Mouse (Mus musculus) urinary bladder, postnatal 14 days (tissue): ENCODE results near the gene Pygb.
A peak's percentile ranks its signal among the peaks of the same experiment; 100 is the strongest.

Experiments used
- DNase-seq: peaks from one replicate; pipeline ENCODE4 v3.0.0; 2021; ENCODE audit warnings: low spot score

Gene Pygb

DNA sequence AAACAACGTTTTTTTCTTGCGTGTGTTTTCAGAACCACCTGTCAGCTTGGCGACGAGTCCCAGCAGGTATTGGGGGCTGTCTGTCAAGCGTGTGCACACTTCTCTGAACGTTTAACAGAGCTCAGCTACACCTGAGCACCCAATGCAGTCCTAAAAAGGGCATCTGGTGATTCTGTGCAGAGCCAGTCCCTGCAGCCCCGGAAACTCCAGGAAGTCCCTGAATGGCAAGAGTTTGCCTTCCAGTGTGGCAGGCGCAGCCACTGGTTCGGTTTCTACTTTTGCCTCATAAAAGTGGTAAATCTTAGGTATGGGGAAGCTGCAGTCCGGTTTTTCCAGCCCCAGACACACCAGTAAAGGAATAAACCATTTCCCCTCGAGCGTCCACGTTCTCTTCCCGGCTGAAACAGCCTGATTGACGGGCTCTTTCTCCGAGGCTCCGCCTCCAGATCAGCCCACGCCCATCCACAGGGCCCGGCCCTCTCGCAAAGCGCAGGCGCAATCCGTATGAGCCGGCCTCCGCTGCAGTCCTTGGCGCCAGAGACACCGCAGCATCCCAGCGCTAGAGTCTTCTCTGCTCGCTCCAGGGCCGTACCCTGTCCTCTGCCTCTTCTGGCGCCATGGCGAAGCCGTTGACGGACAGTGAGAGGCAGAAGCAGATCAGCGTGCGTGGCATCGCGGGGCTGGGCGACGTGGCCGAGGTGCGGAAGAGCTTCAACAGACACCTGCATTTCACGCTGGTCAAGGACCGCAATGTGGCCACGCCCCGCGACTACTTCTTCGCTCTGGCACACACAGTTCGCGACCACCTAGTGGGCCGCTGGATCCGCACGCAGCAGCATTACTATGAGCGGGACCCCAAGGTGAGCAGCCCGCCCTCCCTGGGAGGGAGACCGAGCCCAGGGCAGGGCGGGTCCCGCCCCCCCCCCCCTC, at the start of gene Pygb:
TSS of gene Pygb (plus strand) at position 485 of the 930 bp plus-strand sequence.
- DNase-seq = peak; percentile 89

DNA sequence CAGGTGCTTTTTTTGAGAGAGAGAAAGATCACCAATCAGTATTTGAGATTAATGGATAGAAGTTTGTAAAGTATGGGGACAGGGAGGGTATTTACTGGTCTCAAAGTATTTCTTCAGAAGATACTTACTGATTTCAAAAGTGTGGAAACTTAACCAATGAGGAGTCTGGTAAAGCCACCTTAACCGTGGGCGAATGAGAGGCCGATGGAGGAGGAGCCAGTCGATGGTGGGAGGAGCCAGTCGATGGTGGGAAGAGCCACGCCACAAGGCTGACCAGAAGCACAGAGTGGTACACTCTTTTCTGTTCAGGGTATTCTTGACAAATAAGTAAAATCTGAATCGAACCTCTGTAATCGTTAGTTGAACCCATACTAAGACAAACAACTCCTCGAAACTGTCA, 48.7 kb upstream of the Pygb start:
- DNase-seq = no peak

DNA sequence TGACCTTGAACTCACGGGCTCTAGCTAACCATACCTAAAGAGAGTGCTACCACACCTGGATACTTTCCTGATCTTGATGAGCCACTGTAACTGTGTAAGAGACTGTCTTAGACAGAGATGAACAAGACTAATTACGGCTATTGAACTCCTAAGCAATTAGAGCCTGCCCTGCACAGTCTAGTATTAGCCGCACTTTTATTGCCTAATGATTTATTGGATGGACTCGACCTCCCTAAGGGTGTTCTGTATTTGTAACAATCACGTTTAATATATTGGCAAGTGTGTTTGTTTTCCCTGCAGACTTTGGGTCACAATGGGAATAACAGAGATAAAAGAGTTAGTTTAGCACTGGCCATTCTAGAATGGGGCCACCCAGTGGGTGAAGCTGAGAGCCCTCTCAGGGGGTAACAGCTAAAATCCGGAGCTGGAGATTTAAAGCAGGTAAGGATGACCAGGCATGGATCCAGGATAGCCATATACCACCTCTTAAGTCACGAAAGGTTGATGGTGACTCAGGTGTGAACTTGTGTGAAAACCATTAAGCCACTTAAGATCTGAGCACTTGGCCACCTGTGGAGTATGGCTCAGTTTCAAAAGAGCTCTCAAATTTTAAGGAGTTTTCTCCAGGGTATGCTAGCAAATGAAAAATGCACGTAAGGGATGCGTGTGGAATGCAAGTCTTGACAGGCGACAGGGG, 46.2 kb upstream of the Pygb start:
- DNase-seq = no peak

DNA sequence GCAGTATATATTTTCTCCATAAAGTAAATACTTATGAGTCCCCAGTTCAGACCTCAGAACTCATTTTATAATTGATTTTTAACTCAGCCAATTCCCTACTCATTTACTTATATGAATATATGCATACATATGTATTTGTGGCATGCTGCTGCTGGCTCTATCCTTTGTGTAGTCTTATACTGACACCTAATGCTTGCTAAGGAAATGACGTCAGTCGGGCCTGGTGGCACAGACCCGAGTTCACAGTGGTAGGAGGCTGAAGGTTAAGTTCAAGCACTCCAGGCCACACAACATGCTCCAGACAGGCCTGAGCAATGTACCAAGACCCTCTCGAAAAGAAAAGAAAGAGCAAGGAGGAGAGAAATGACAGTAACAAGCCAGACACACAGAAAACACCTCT, 45.1 kb upstream of the Pygb start:
- DNase-seq = no peak

DNA sequence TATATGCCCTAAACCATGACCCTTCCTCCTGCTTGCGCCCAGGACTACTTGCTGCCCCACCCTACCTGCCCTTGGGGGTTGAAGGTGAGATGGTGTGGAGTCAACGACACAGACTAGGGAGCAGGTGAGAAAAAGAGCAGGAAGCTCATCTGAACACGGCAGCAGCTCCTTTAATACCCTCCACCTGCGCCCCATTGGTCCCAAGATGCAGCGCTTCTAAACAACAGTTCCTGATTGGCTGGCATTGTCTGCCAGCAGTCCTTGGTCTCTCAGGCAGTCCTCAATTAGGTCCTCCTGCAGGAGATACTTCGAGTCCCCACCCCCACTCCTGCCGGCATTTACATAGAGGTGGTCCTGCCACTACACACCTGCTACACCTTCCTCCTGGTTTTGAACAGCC, 41.5 kb upstream of the Pygb start:
- DNase-seq = no peak

DNA sequence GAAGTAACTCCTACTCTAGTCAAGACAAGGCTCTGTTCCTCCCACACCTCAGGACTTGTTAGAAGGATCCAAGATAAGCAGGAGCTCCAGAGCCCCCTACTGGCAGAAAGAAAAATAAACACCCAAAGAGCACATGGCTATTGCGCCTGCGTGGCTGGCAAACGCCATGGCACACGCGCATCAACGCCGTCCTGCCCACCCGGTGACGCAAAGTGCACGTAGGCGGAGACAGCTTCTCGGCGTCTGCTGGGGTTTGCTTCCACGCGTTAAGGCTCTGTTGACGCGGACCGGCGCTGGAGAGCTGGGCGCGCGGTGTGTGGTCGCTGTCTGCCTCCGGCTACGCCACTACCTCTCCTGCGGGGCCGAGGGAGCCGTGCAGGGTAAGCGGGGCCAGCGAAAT, 37.7 kb upstream of the Pygb start, which contains the start of gene Entpd6:
TSS of gene Entpd6 (plus strand) at position 189 of the 400 bp plus-strand sequence.
- peak; percentile 96 for DNase-seq

DNA sequence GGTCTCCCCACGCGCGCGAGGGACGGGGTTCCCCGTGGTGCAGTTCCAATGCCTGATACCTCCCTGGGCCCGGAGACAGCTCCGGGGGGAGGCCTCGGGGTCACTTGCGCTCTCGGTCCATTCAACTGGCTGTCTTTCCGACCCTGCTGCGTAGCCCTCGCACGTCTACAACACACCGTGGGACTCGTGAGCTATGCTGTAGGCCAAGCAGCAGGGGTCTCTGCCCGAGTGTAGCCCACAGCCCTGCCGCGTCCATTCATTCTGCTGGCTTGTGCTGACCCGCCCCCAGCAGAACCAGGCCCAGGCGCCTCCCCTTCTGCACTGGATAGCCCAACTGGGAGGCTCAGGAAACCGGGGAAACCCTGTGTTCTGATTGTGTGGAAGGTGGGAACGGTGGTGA, 37.3 kb upstream of the Pygb start:
- DNase-seq = no peak

DNA sequence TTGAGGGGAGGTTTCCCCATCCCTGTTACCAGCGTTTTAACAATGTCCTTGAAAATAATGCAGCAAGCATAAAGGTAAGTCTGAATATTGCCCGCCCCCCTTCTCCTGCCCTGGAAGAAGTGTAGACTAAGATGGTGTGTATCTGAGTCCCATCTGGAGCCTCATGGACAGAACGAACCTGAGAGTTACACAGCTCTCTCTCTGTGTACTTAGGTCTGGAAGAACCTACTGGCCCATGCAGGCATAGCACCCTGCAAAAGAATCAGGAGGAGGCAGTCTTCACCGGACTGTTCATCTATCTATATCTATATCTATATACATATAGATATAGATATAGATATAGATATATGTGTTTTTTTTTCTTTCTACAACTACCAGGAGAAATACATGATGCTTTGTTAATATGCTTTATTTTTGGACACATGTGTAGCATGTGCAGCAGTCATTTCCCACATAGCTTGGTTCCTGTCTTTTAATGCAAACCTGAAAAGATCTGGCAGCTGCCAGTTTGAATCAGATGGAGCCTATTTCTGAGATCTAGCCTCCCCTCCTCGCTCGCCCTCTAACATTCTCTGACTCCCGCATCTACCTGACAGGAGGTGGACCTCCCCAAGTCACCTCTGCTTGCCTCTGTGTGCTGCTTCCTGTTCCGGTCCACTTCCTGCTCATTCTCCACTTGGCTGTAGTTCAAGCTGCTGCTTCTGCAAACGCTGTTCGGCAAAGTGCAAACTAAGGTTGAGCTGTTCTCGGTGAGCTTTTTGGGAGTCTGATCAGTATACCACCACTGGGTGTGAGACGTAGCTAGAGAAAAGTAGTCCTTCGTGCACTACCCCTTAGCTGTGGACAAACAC, 36.2 kb upstream of the Pygb start:
- no peak for DNase-seq

DNA sequence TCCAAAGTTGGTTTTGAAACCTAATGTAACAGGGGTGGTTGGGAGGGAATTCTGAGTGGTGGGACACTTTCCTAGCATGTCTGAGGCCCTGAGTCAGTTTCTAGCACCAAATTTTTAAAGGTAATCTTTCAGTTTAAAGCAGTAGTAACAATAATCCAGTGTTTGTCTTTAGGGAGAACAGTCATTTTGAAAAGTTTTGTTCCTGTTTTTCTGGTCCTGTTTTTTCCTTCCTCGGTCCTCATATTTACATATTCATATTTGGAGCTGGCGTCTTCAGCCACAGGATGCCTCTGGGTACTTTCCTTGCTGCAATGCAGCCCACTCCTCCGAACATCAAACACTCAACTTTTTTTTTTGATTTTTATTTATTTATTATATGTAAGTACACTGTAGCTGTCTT, 31.5 kb upstream of the Pygb start:
- no peak for DNase-seq

DNA sequence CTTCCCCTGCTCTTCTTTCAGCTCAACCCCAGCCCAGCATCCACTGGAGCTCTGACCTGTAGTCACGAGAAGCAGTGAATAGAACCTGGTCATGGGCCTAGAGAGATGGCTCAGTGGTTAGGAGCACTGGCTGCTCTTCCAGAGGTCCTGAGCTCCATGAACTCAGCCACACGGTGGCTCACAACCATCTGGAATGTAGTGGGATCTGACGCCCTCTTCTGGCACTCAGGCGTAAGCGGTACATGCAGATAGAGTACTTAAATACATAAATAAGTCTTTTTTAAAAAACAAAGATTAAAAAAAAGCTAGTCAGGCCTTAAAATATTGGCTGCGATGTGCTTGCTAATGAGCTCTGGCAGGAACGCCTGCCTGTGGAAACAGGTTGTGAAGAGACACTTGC, 25.1 kb upstream of the Pygb start:
- no peak for DNase-seq

DNA sequence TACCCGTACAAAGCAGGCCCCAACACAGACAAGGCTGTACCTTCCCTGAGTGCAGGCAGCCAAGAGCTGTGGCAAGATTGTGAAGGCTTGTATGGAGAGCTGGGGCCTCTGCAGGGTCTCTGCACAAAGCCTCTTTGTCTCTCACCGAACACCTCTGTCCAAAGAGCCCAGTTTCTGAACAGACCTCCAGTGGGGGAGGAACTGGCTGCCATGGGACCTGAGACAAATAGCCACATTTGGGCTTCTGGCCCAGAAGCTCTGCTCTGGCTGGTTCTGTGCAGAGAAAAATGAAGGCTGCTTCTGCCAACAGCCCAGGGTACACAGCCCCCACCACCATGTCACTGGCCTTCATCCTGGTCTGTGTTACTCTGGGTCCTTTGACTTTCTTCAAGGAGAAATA, 20.9 kb upstream of the Pygb start:
- no peak for DNase-seq

DNA sequence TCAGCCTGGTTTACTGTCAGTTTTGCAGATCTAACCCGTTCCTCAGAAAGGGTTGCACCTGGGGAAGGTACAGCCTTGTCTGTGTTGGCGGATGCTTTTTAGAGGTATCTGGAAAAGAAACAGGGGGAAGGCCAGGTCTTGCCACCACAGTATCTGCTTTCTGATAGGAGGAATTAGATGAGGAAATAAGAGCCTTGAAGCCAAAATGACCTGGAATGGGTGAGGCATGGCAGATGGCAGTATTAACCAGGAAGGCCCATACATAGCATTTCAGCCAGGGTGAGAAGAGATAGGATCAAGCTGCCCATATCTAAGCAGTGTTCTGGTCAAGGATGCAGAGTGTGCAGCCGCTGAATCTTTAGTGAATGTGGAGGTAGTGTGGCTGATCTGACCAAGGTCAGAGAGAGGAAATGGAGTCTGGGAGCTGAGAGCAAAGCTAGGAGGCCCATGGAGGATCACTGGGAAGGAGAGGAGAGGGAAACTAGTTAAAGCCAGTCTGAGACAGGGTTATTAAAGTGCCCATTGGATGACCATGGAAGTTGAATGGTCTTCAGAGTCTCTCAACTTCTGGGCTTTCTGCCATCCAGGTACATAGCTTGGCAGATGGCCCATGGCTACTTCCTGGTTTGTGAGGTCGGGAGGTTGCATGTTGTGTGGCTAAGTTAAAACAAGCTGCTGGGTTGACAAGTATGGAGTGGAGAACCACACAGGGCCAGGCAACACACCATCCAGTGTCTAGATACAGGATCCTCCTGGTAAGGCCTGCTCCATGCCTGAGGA, 20.3 kb upstream of the Pygb start:
- DNase-seq = peak; percentile 57

DNA sequence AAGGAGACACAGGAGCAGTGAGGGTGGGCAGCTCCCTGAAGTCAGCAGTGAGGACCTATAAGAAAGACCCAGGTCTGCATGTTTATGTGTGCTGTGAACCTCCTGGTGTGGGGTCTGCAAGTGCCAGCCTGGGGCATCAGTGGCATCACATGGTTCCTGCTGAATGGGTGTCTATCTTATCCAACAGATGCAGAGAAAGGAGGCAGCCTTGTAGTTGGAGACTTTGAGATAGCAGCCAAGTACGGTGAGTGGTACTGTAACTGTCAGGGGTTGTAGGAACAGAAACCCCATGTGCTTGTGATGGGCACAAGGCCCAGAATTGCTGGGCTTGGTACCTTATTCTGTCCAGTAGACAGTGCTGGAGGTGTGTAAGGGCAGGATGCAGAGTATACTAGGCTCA, 17.9 kb upstream of the Pygb start:
- no peak for DNase-seq

DNA sequence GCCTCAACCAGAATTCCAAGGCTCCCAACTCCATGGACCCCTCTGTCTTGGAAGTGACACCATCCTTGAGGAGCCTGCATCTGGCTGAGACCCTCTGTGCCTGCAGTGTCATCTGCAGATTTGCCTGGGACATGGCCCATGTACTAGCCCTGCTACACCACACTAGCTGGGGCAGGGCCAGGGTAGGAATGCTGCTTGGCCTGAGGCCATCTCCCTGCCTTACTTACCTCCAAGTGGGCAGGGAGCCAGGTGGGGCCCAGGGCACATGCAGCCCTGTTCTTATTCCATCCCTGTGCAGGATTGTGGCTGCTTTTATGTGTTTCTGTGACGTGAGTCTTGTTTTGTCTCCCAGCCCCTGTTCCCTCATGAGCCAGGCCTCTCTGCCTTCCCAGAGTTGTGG, 15.8 kb upstream of the Pygb start:
- DNase-seq = peak; percentile 95

DNA sequence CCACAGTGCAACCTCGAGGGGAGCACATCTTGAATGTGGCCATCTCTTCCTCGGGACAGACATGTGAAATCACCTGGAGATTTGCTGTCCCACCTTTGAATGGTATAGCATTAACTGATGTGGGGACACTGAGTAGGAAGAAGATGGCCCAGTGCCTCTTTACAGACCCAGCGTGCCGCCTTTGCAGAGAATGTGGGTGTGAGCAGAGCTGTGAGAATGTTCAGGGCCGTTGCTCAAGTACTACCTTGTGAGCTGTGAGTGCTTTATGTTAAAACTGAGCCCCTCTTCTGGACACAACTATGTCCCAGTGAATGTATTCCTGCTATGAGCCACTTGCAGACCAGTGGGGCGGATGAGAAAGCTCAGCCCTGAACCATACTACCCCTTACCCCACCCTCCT, 15.4 kb upstream of the Pygb start:
- no peak for DNase-seq

DNA sequence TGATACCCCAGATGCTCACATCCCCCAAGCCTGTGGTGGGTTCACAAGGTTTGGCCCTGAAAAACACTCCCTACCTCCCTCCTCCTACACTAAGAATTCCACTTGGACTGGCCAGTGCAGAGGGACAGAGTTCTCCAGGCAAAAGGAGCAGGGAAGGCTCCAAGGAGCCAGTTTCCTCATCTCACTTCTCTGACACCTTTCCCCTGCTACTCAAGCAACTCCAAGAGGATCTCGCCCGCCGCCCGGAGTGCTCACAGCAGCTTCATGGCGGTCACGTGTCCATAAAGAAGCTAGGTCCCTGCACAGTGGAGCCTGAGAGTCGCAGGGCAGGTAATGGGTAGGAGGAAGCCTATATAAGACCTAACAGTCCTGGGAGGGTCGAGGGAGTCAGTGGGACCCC, 14.5 kb upstream of the Pygb start:
- DNase-seq = no peak

DNA sequence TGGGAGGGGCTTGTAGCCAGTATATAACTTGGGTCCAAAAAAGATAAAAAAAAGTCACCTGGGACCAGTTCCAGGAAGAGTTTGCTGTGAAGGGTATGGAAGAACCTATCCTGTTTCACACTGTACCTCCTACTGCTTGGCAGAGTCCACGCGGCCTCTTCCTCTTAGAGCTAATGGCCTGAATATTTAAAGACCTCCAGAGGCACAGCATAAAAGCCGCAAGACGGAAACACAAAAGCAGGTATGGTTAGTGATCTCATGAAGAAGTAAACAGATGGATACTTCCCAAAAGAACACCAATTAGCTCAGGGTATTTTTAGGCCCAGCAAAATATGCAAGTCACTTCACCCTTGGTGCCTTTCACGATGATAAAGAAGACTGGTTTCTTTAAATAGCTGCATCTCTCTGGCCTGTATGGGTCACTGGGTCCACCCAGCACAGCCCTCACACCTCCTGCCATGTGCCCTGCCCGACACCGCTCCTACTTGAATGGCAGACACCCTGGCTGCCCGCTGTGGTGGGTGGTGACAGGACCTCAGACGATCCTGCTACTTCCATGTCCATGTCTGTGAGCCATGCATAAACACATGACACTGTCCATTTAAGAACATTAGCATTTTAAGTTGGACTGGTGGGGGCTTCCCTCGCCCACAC, 13.9 kb upstream of the Pygb start:
- DNase-seq = no peak

DNA sequence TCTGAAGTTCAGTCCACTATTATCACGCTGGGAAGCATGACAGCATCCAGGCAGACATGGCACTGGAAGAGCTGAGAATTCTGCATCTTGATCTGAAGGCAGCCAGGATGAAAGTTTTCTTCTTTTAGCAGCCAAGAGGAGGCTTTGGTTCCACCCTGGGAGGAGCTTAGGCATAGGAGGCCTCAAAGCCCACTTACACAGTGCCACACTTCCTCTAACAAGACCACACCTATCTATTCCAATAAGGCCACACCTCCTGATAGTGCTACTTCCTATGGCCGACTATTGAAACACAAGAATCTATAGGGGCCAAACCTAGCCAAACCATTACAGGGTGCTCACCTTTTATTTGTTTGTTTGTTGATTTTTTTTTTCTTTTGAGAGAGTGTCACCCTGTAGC, 3.7 kb upstream of the Pygb start:
- DNase-seq = no peak

DNA sequence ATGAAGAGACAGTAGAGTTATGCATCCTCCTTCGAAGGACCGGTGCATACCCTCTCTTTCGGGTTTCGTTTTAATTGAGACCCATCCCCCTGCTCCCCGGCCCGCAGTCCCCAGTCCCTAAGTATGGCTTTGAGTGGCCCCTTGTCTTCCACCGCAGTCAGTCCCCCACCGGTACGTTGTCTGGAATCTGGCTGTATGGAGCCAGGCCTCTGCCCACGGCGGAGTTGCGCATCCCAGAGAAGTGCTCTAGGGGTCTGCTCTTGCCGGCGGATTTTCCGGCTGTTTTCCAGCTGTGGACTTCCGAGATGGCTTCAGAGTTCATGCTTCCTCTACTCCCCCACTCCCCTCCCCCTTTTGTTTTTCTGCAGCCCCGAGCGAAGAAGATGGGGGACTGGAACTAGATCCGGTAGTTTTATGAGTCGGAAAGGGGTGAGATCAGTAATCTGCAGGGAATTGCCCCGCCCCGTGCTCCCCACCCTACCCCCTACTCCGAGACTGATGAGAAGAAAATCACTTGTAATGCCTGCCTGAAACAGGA, 768 bp downstream of the Pygb start:
- no peak for DNase-seq

DNA sequence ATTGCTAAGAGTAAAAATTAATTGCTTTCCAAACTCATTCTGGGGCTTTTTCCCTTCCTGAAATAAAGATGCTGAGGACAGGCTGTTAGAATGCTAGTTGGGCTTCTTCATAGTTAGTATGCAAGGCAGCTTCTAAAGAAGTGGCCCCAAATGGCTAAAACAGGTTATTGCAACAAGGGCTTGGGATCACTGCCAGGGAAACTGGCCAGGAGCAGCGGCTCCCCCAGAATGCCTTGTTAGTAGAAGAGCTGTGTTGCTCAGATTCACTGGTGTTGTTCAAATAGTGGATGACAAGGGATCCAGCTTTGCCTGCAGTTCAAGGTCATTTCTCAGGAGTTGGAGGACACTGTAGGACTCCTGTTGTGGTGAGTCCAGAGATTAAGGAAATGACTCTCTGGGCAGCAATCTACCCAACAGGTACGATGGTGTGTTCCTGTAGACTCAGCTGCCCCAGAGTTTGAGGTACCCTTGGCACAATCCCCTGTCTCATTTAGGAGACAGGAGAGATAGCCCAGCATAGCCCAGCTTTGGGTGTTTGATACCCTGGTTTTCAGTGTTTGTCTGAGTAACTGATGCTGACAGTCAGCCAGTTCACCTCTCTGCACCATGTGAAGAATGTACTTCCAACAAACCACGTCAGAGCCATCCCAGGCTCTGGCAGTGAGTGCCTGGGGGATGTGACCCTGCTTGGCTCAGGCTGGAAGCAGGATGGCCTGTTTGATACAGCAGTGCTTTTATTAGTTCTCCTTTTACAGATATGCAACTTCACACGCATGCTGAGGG, 2.4 kb downstream of the Pygb start:
- peak; percentile 88 for DNase-seq
